Mouse (Mus musculus): ENCODE measurements around the gene Sh3pxd2a. TPM values are rescaled to one million over a fixed set of nuclear protein-coding genes. Genes with fewer than 3 reads are reported as not detected.

Gene Sh3pxd2a
- polyA plus RNA-seq, 1 experiment from 2014 or later = 8.8 TPM

DNA sequence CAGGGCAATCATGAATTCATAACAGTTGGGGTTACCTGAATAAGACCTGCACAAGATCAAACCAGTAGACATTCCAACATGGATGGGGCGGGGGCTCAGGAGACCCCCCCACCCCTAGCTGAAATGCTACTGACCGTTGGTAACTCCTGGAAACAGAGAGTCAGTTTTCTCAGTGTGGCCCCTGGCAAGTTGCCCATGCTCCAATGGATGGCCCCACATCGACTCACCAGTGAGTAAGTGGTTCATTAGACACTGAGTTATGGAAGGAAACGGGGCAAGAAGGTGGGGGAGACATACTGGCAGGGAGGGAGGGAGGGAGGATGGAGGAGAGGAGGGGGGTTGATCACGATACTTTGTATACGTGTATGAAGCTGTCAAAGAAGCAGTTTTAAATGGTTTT, 8.2 kb downstream of the Sh3pxd2a start:
- WGBS = 41% methylated on average over 6 of the region's 6 CpGs
- H3K4me2 ChIP-seq (ENCODE audit: low read length) = no peak overlapping the region
- H3K4me1 ChIP-seq (replicated peaks; ENCODE audit: control insufficient read depth, insufficient read depth, low read length) = peaks cover 61% of the 10 kb centered on the region
- ATAC-seq (replicated peaks; ENCODE audit: low FRiP score, low TSS enrichment, low read depth) = no peak
- H3K9ac ChIP-seq (ENCODE audit: low read length) = no peak overlapping the region
- H3K36me3 ChIP-seq (ENCODE audit: control insufficient read depth, insufficient read depth, low read length) = no peaks in the 10 kb centered on the region
- H3K27me3 ChIP-seq (replicated peaks; ENCODE audit: control insufficient read depth, insufficient read depth, low read length) = no peaks in the 10 kb centered on the region
- H3K9me3 ChIP-seq (ENCODE audit: control insufficient read depth, low read length) = no peaks in the 10 kb centered on the region
- DNase-seq (ENCODE audit: low spot score) = no peak
- H3K27ac ChIP-seq (ENCODE audit: low read depth) = peak overlapping the region; percentile 71; the same call in 1 of the 2 replicates
- no peak overlapping the region for H3K4me3 ChIP-seq (ENCODE audit: low read depth, low read length)

GRCm38 (mm10) chr19:47455001-47455755, 9.0 kb downstream of the Sh3pxd2a start:
- Histone ChIP-seq H3K4me2 (ENCODE audit: low read length) (0 out of 2 replicates have a peak overlapping the region, but pooled peaks have one; percentile 9), H3K27me3 (replicated peaks; ENCODE audit: control insufficient read depth, insufficient read depth, low read length) (no peaks in the 10 kb centered on the region), H3K36me3 (ENCODE audit: control insufficient read depth, insufficient read depth, low read length) (no peaks in the 10 kb centered on the region), H3K4me3 (ENCODE audit: low read depth, low read length) (no peak overlapping the region), H3K27ac (ENCODE audit: low read depth) (peak overlapping the region; percentile 71), H3K4me1 (replicated peaks; ENCODE audit: control insufficient read depth, insufficient read depth, low read length) (peaks cover 62% of the 10 kb centered on the region), H3K9me3 (ENCODE audit: control insufficient read depth, low read length) (no peaks in the 10 kb centered on the region), H3K9ac (ENCODE audit: low read length) (no peak overlapping the region)
- peak; percentile 35; the same call in 1 of the 2 replicates for ATAC-seq (replicated peaks; ENCODE audit: low FRiP score, low TSS enrichment, low read depth)
- WGBS = 62% methylated on average over 15 of the region's 15 CpGs
- no peak for DNase-seq (ENCODE audit: low spot score)

GRCm38 (mm10) chr19:47454167-47455000, 9.8 kb downstream of the Sh3pxd2a start:
- peak; percentile 7; the same call in 1 of the 2 replicates for ATAC-seq (replicated peaks; ENCODE audit: low FRiP score, low TSS enrichment, low read depth)
- peak overlapping the region; percentile 7; the same call in 1 of the 2 replicates for H3K4me2 ChIP-seq (ENCODE audit: low read length)
- no peaks in the 10 kb centered on the region for H3K27me3 ChIP-seq (replicated peaks; ENCODE audit: control insufficient read depth, insufficient read depth, low read length)
- H3K9ac ChIP-seq (ENCODE audit: low read length) = no peak overlapping the region
- H3K36me3 ChIP-seq (ENCODE audit: control insufficient read depth, insufficient read depth, low read length) = no peaks in the 10 kb centered on the region
- peak overlapping the region; percentile 71 for H3K27ac ChIP-seq (ENCODE audit: low read depth)
- H3K4me1 ChIP-seq (replicated peaks; ENCODE audit: control insufficient read depth, insufficient read depth, low read length) = peaks cover 61% of the 10 kb centered on the region
- no peak overlapping the region for H3K4me3 ChIP-seq (ENCODE audit: low read depth, low read length)
- WGBS = 57% methylated on average over 11 of the region's 11 CpGs
- DNase-seq (ENCODE audit: low spot score) = no peak
- H3K9me3 ChIP-seq (ENCODE audit: control insufficient read depth, low read length) = no peaks in the 10 kb centered on the region

GRCm38 (mm10) chr19:47453352-47453751, 10.8 kb downstream of the Sh3pxd2a start:
- no peak overlapping the region for H3K4me2 ChIP-seq (ENCODE audit: low read length)
- no peaks in the 10 kb centered on the region for H3K27me3 ChIP-seq (replicated peaks; ENCODE audit: control insufficient read depth, insufficient read depth, low read length)
- H3K9me3 ChIP-seq (ENCODE audit: control insufficient read depth, low read length) = no peaks in the 10 kb centered on the region
- ATAC-seq (replicated peaks; ENCODE audit: low FRiP score, low TSS enrichment, low read depth) (no peak), DNase-seq (ENCODE audit: low spot score) (no peak)
- H3K4me1 ChIP-seq (replicated peaks; ENCODE audit: control insufficient read depth, insufficient read depth, low read length) = peaks cover 65% of the 10 kb centered on the region
- H3K36me3 ChIP-seq (ENCODE audit: control insufficient read depth, insufficient read depth, low read length) = no peaks in the 10 kb centered on the region
- no peak overlapping the region for H3K9ac ChIP-seq (ENCODE audit: low read length)
- H3K27ac ChIP-seq (ENCODE audit: low read depth) = no peak overlapping the region
- H3K4me3 ChIP-seq (ENCODE audit: low read depth, low read length) = no peak overlapping the region
- 84% methylated on average over 7 of the region's 7 CpGs for WGBS

- Histone ChIP-seq H3K27ac (ENCODE audit: low read depth) (no peak overlapping the region), H3K4me2 (ENCODE audit: low read length) (no peak overlapping the region), H3K27me3 (replicated peaks; ENCODE audit: control insufficient read depth, insufficient read depth, low read length) (no peaks in the 10 kb centered on the region), H3K9me3 (ENCODE audit: control insufficient read depth, low read length) (no peaks in the 10 kb centered on the region), H3K9ac (ENCODE audit: low read length) (no peak overlapping the region), H3K4me3 (ENCODE audit: low read depth, low read length) (no peak overlapping the region), H3K4me1 (replicated peaks; ENCODE audit: control insufficient read depth, insufficient read depth, low read length) (peaks cover 66% of the 10 kb centered on the region), H3K36me3 (ENCODE audit: control insufficient read depth, insufficient read depth, low read length) (no peaks in the 10 kb centered on the region)
- ATAC-seq (replicated peaks; ENCODE audit: low FRiP score, low TSS enrichment, low read depth) = no peak
- 81% methylated on average over 10 of the region's 10 CpGs for WGBS
- no peak for DNase-seq (ENCODE audit: low spot score)
Measured at GRCm38 (mm10) chr19:47452682-47453081, 11.5 kb downstream of the Sh3pxd2a start.

- WGBS = 57% methylated on average over 7 of the region's 7 CpGs
- DNase-seq (ENCODE audit: low spot score) (no peak), ATAC-seq (replicated peaks; ENCODE audit: low FRiP score, low TSS enrichment, low read depth) (no peak)
- no peak overlapping the region for H3K9ac ChIP-seq (ENCODE audit: low read length)
- no peaks in the 10 kb centered on the region for H3K36me3 ChIP-seq (ENCODE audit: control insufficient read depth, insufficient read depth, low read length)
- no peaks in the 10 kb centered on the region for H3K27me3 ChIP-seq (replicated peaks; ENCODE audit: control insufficient read depth, insufficient read depth, low read length)
- no peaks in the 10 kb centered on the region for H3K9me3 ChIP-seq (ENCODE audit: control insufficient read depth, low read length)
- no peak overlapping the region for H3K27ac ChIP-seq (ENCODE audit: low read depth)
- H3K4me3 ChIP-seq (ENCODE audit: low read depth, low read length) = no peak overlapping the region
- peaks cover 66% of the 10 kb centered on the region for H3K4me1 ChIP-seq (replicated peaks; ENCODE audit: control insufficient read depth, insufficient read depth, low read length)
- H3K4me2 ChIP-seq (ENCODE audit: low read length) = no peak overlapping the region
Measured at GRCm38 (mm10) chr19:47452211-47452610, 12.0 kb downstream of the Sh3pxd2a start.

DNA sequence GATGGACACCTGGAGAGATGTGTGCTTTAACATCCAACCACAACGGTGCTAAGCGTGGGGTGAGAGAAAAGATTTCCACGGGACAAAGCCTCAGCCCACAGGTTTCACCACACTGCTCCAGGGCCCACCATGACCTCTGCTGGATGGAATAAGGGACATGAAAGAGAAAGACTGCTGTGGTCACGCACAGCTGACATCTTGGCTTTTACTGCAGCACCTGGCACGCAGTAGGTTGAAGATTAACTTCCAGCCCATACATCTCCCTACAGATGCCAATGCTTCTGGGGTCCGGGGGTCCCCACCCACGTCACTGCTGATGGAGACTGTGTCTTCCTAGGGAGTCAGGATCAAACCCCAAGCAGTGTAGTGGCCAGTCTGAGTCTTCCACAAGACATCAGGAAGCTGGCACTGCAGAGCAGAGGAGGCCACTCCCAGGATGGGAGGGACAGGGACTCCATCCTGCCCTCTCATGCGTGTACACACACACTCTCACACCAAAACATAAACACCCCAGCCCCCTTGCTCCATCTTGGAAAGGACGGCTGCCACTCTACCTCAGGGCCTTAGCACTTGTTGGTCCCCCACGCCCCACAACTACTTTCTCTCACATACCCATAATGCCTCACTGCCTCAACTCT, 12.6 kb downstream of the Sh3pxd2a start:
- 67% methylated on average over 10 of the region's 10 CpGs for WGBS
- Histone ChIP-seq H3K4me1 (replicated peaks; ENCODE audit: control insufficient read depth, insufficient read depth, low read length) (peaks cover 70% of the 10 kb centered on the region), H3K4me3 (ENCODE audit: low read depth, low read length) (no peak overlapping the region), H3K27me3 (replicated peaks; ENCODE audit: control insufficient read depth, insufficient read depth, low read length) (no peaks in the 10 kb centered on the region), H3K4me2 (ENCODE audit: low read length) (no peak overlapping the region), H3K27ac (ENCODE audit: low read depth) (no peak overlapping the region), H3K9me3 (ENCODE audit: control insufficient read depth, low read length) (no peaks in the 10 kb centered on the region), H3K9ac (ENCODE audit: low read length) (no peak overlapping the region), H3K36me3 (ENCODE audit: control insufficient read depth, insufficient read depth, low read length) (no peaks in the 10 kb centered on the region)
- ATAC-seq (replicated peaks; ENCODE audit: low FRiP score, low TSS enrichment, low read depth) (no peak), DNase-seq (ENCODE audit: low spot score) (no peak)

DNA sequence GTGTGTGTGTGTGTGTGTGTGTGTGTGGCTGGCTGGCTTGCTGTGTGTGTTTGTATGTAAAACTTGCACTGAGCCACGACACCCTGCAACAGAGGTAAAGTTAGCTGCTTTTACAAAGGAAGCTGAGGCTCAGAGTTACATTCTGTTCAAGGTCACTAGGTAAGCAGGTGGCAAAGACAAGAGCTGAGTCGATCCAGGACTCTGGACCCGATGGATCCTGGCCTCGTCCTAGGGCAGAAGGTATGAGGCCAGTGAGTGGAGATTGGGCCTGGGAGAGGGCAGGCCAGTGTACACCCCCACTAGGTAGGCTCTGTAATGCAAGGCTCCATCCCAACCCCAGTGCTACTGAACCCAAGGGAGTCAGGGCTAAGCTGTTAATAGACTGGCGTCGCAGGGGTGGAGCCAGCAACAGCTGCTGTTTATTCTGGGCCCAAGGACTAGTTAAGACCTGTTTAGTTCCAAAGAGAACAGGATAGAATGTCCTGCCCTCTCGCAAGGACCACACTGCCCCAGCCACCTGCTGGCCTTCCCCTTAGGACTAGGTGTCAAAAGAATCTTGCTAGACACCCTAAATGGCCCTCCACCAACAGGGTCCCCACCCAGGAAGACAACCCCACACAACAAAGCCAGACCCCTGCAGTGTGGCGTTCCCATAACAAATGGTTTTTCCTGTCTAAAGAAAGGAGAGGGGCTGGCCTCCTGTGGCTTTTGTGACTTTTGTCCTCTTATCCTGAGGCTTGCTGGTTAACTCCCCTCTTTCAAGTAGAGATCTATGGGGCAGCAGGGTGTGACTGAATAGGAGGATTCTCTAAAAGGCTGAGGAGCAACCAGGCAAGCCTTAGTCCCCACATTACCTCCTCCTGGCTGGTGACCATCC, 13.7 kb downstream of the Sh3pxd2a start:
- ATAC-seq (replicated peaks; ENCODE audit: low FRiP score, low TSS enrichment, low read depth) = no peak
- WGBS = 40% methylated on average over 8 of the region's 8 CpGs
- Histone ChIP-seq H3K4me3 (ENCODE audit: low read depth, low read length) (no peak overlapping the region), H3K9ac (ENCODE audit: low read length) (no peak overlapping the region), H3K36me3 (ENCODE audit: control insufficient read depth, insufficient read depth, low read length) (no peaks in the 10 kb centered on the region), H3K4me2 (ENCODE audit: low read length) (no peak overlapping the region), H3K4me1 (replicated peaks; ENCODE audit: control insufficient read depth, insufficient read depth, low read length) (peaks cover 71% of the 10 kb centered on the region), H3K27ac (ENCODE audit: low read depth) (no peak overlapping the region), H3K27me3 (replicated peaks; ENCODE audit: control insufficient read depth, insufficient read depth, low read length) (no peaks in the 10 kb centered on the region), H3K9me3 (ENCODE audit: control insufficient read depth, low read length) (no peaks in the 10 kb centered on the region)
- no peak for DNase-seq (ENCODE audit: low spot score)

Measured in intestine, embryonic 14.5 days (tissue).